Mouse (Mus musculus): Measurements from ENCODE around the gene C6. TPM values are rescaled to one million over a fixed set of nuclear protein-coding genes. Genes with fewer than 3 reads are reported as not detected.

C6 gene
- 4.9 and 31.4 TPM in 2 replicates for polyA plus RNA-seq (2012; rRNA removed; ENCODE audit: low replicate concordance)

GRCm38 (mm10) chr15:4726830-4727310 lies at the start of gene C6:
Gene C6 (plus strand): TSS chr15:4727175.

Other genes starting within 250 kb of the C6 start
- gene Mroh2b, start 171.6 kb downstream of the C6 start, polyA plus RNA-seq (2012; rRNA removed; ENCODE audit: low replicate concordance): not detected in 2 replicates